Mouse (Mus musculus) cerebral cortex, adult 2 months (tissue): Measurements from ENCODE around the gene Dlgap3.

ENCODE experiments used
- WGBS: fragments of 180-500 bp; shearing (Covaris S2); methylation state at CpG from one replicate; pipeline ENCODE4 v1.1.7; 2018; 5-methylcytosine and 5-hydroxymethylcytosine counted together

The Dlgap3 gene

GRCm38 (mm10) chr4:127258186-127258897, 89.3 kb downstream of the Dlgap3 start:
- 65% methylated on average over 12 of the region's 12 CpGs for WGBS

- 92% methylated on average over 14 of the region's 14 CpGs for WGBS
These were observed 92.6 kb downstream of the Dlgap3 start for GRCm38 (mm10) chr4:127261601-127262000.

DNA sequence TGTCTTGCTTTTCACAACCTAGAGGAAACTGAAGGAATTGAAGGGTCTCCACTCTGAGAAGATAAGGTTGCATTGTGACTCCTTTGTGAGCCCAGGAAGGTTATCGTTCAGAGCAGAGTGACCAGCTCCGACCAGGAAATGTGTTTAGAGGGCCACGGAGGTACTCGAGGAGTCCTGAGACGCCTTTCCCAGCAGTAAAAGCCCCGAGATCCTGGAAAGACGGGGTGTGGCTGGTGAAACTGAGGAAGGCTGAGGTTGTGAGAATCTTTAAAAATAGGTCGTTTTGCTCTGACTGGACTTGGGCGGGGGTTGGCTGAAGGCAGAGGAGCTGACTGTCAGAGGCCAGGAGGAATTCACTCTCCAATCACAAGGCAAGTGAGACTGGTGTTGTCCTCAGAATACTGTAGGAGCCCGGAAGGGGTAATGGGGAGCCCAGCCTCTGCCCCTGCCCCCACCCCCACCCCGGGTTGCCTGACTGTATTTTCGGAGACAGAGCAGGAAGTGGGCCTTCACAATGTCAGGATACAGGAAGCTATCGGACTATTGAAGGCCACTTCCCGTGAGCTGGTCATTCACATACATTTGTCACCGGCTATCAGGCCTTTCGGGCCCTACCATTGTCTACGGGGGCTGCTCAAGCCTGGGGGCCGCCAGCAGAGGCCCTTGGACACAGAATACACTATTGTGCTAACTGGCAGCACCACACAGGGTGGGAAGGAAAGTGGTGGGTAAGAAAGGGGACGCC, 94.6 kb downstream of the Dlgap3 start:
- 70% methylated on average over 19 of the region's 19 CpGs for WGBS

DNA sequence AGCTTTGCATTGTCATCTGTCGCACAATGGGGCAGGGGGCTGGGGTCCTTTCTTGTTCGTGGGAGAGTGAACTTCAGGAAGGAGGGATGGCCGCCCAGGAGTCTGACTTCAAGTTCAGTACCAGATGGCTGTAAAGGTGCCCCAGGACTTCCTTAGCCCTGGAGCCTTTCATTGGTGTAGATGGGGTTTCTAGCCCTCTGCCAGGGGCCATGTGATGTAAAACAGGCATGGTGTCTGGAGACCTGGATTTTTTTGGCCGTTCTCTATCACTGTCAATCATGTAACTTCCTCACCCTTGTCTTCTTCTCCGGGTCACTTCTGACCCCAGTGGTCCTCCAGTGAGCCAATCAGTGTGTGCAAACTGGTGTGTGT, 95.2 kb downstream of the Dlgap3 start:
- 60% methylated on average over 5 of the region's 5 CpGs for WGBS

GRCm38 (mm10) chr4:127278451-127279001, 109.5 kb downstream of the Dlgap3 start:
- 70% methylated on average over 9 of the region's 9 CpGs for WGBS

GRCm38 (mm10) chr4:127279241-127279640, 110.2 kb downstream of the Dlgap3 start:
- 89% methylated on average over 9 of the region's 9 CpGs for WGBS
